Mouse (Mus musculus) cortical plate, adult 2 months (tissue): ENCODE measurements around the gene Heyl.

ENCODE experiments used
- CTCF ChIP-seq: fragments of 200-500 bp; IDR thresholded peaks from 2 replicates; pipeline ENCODE4 v1.5.1; 2011; ENCODE audit warnings: mild to moderate bottlenecking, control low read depth, low read length; ENCODE audit not compliant: insufficient read depth; ENCODE audit errors: extremely low read depth
- POLR2A ChIP-seq: fragments of 200-500 bp; IDR thresholded peaks from 2 replicates; pipeline ENCODE4 v1.6.1; 2011; ENCODE audit warnings: mild to moderate bottlenecking, low read length, control low read depth; ENCODE audit not compliant: insufficient read depth; ENCODE audit errors: extremely low read depth

GRCm38 (mm10) chr4:123292390-123292789 is 59.0 kb downstream of the Heyl start:
- TF ChIP-seq POLR2A, result no peak
- no peak for TF ChIP-seq CTCF
